Mouse (Mus musculus) urinary bladder, adult 18-20 months (tissue): Measurements from ENCODE around the gene Gm38394.
"Not testable (repeated sequence)": the region's sequence is repeated elsewhere in the genome, so short reads cannot be mapped to it uniquely, and the experiment has no call there.

Source experiments
- DNase-seq, 2 experiments: peaks; one replicate each; pipeline ENCODE4 v3.0.0; 2022; ENCODE audit warnings: low spot score in 2 of 2, mixed read lengths in 2 of 2

Gm38394 gene

DNA sequence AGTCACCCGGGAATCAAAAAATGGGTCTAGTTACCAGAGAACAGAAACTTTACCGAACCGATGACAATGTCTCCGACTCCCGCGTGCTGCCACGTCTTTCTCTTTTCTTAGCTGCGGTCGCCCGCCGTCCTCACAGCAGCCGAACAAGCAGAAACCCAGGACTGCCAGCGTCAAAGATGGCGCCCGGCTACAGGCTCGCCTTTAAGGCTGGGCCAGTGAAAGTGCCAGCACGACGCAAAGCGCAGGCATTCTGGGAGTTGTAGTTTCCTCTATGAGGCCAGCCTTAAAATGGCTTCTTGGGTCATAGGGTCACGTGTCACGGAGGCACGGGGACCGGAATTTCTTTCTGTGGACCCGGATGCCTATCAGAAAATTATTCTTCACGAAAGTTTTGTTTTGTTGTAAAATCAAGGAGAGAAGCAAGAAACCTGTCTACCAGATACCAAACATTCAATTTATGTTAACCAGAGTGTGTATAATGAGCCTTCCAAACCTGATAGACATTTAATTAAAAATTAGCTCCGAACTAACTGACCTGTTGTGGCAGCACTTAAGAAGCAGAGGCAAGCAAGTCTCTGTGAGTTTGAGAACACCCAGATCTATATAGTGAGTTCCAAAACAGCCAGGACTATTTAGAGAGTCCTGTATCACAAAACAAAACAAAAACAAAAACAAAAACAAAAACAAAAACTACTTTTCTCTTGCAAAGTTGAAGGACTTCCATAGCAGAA lies at the start of gene Gm38394:
Gm38394 (minus strand) TSS at position 116 of the 731 bp plus-strand sequence.
- peak; percentile 86 to 89 for DNase-seq

DNA sequence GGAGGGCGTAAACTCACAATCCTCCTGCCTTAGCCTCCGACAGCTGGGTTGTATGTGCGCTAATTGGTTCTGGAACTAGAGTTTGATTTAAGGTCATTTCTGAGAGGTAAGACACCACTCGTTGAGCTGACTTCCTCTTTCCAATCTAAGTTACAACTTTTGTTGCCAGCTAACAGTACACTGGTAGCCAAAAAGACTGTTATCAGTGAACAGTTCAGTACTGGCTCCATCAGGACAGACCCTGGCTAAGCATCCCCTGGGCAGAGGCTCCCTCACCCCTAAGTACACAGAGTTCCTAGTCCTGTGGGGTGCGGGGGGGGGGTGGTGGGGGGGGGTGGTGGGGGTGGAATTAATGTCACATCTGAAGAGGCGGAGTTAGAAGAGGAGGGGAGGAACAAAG lies 49.8 kb upstream of the Gm38394 start:
- DNase-seq: no peak

DNA sequence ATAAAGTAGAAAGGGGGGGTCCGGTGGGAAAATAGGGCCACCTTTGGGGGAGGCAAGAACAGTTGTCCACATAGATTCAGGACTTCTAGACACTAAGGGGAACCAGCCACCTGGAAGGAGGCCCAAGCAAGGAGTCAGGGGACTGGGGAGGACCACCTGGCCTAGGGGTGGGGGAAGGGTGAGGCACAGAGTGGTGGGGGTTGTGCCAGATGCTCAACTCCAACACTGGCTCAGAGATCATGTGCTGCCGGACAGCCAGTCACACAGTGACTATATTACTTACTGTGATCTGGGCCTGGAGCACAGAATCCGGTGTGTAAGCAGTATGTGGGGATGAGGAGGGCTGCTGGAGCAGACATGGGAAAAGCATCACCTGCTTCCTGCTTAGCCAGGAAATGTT lies 48.2 kb upstream of the Gm38394 start:
- DNase-seq: no peak

DNA sequence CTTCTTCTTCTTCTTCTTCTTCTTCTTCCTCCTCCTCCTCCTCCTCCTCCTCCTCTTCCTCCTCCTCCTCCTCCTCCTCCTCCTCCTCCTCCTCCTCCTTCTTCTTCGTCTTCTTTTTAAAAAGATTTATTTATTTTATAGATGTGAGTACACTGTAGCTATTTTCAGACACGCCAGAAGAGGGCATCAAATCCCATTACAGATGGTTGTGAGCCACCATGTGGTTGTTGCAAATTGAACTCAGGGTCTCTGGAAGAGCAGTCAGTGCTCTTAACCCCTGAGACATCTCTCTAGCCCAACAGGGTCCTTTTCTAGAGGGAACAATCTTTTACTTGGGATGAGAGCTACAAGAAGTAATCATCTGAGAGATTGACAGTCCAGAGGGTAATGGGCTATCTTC lies 40.7 kb upstream of the Gm38394 start:
- DNase-seq: not testable (repeated sequence)

DNA sequence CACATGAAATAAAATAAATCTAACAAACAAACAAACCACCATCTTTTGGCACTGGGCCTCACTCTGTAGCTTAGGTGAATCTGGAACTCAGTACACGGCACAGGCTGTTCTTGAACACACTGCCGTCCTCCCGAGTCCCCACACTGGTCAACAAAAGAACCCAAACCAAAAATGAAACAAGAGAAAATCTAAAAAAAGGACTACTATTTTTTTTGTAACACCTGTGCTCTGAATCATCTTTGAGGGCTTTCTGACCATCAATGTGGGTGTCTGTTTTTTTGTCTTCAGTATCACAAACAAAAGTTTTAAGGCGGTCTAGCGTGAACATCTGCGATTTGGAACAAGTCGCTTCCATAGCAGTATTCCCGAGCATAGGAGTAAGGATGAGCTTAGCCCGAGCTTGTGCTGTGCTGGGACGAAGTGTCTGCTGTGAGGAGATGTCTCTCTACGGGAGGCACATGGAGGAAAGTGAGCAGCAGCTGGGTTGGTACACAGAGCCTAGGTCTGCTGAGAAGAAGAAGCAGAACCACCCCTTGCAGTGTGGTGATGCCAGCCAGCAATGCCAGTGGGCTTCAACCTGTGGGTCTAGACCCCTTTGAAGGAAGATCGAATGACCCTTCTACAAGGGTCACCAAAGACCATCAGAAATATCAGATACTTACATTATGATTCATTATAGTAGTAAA lies 37.0 kb upstream of the Gm38394 start:
- no peak for DNase-seq

DNA sequence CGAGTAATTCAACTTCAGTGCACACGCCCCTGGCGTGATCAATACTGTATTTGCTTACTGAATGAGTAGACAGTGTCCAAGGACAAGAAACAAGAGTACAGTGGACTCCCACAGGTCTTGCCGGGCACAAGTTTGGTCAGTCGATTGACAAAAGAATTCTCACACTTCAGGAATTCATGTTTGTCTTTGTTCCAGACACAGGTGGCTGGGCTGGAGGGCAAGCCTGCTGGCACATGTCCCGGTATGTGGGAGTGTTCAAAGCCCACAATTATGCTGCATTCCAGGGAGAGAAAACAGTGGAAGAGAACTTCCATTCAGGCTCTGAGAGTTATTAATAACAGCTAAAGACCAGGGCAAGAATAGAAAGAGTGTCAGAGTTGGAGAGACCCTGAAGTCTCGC lies 34.8 kb upstream of the Gm38394 start:
- DNase-seq: peak; percentile 38 to 55

DNA sequence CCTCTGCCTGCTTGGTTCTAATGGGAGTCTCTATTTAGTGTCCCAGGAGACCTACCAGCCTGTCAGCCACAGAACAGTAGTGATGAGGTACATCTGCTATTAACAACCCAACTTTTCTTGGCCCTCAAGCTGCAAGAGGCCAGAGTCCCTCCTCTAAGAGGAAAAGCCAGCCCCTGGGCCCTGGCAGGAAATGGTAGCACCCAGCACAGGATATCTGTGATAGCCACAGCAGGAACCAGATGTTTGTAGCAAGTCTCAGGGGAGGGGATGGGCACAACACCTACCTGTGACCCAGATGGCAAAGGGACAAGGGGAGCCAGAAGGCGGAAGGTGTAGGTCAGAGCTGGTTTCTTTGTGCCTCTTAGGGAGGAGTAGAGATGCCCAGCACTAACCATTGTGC lies 33.8 kb upstream of the Gm38394 start:
- DNase-seq: no peak

DNA sequence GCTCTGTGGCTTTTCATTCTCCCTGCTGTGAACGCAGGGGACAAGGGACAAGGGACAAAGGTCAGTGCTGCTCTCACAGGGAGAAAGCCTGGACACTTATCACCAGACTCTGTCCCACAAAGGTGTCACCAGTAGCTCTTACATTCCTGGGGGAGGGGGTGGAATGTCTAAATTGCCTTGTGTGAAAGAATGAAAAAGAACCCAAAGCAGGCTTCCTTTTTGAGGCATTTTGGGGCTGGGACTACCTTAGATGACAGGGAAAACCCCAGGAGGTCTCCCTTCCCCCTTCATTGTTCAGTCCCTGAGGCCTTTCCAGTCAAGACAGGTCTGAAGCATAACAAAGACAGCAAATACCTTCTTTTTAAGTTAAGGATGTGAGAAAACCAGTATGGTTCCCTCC lies 33.2 kb upstream of the Gm38394 start:
- no peak for DNase-seq

DNA sequence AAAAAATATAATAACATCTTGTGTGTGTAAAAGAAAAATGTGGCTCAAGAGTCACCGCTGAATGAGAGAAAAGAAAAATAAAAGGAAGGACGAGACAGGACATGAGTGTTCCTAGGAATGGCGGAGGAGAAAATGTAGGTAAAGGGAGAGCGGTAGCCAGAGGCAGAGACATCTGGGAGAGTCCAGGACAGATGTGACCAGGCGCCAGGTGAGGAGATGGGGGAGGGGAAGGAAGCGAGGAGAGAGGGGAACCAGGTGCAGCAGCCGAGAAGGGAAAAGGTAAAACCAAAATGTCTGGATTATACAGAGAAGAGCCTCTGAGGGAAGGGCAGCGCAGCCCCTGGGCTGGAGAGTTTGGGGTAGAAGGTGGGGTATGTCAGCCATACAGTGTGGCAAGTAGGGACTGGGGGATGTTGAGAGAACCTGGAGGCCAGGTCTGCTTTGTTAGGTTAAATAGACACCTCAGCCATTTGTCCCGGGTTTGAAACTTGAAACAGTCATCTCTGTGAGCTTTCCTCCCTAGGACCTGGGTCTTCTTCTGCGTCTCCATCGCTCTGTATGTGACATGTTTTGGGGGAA lies 32.5 kb upstream of the Gm38394 start:
- DNase-seq: no peak

DNA sequence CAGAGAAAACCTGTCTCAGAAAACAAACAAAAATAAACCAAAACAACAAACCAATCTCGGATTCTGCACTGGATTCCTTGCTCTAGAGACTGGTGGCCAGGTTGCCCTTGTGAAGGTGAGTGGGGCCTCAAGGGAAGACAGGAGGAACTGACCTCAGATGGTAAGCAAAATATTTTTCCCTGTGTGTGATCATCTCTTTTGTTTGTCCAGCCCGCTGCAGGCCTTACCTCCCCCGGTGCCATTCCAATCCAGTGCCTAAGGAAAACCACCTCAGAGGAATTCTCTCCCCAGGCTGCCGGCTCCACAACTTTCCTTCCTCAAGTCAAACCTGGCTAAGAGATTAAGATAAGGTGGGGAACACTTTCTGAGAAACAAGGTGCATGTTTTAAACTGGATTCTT lies 31.1 kb upstream of the Gm38394 start:
- no peak for DNase-seq

DNA sequence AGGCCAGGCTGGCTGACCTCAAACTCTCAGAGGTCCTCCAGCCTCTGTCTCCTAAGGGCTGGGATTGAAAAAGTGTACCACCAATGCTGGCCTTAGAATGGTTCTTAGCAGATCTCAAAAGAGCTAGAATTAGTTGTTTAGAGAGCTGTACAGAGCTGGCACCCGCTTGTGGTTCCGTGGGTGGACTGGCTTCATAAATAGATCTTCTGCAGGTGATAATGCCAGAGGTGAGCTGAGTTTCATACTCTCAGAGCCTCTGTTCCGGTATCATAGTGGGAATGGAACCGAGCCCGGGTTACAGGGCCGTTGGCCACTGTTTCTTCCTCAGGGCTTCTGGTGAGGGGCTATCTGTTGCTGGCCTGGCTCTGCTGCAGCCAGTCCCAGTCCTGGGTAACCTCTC lies 29.9 kb upstream of the Gm38394 start:
- DNase-seq: no peak

DNA sequence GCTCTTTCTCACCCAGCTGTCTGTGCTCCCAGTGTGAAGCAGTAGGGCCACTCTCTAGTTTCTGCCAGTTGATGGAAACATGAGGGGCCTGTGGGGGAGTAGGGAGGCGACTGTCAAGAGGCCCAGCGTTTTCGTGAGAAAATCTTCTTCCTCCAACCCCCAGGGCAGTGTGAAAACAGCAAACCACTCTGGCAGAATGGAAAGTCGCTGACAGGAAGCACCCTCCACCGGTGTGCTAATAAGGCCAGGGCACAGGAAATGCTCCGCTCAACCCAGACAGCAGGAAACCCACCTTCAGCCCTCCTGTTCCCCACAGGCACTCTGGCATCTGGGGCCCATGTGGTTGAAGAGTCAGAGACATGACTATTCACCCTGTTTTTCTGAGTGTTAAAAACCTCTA lies 28.8 kb upstream of the Gm38394 start, which contains the start of gene Lax1:
Lax1 (minus strand) TSS at position 212 of the 400 bp plus-strand sequence.
- no peak for DNase-seq

DNA sequence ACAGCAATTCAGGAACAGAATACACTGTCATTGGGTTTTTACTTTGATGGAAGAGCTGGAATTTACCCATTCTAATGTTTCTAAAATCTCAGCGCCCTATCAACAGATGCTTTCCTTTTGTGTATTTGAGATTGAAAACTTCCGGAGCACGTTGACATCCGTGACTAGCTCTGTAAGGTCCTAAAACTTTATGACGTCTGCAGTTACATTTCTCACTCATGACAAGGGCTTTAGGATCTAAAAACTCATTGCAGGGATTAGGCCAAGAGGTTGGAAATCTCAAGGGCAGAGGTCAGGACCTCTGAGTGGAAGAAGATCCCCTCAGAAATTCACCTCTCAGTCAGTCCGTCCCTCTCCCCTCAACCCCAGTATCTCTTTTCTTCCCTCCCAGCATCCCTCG lies 27.2 kb upstream of the Gm38394 start:
- DNase-seq: no peak

DNA sequence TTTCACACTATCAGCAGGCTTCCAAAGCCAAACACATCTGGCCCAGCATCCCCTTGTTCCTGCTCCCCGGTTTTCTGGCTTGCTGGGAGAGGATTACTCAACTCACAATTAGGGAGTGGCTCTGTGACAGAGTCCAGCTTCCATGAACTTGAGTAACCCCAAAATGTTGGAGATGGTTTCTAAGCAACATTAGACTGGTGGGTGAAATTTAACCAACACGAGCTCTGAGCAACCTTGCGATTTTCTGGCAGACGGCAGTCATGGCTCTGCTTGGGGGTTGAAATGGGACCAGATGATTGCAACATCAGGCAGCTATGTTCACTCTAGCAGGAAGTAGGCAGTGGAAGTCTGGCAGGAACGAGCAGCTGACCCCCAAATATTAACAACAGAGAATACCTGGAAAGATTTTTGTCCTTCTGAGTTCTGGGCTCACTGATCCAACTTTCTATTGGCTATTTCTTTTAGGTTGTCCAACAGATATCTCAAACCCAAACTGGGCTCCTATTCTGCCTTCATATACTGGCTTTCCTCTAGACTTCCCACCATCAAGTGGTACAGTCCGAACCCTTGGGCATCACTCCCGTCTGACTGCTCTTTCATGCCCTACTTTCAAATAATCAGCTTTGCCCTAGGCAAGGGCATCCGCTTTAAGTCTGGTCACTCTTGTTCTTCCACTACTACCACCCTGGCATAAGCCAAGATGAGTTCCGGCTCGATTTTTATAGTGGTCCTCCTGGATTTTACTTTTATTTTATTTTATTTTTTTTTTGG lies 24.8 kb upstream of the Gm38394 start:
- peak in 1 of 2 experiments; percentile 75 for DNase-seq

DNA sequence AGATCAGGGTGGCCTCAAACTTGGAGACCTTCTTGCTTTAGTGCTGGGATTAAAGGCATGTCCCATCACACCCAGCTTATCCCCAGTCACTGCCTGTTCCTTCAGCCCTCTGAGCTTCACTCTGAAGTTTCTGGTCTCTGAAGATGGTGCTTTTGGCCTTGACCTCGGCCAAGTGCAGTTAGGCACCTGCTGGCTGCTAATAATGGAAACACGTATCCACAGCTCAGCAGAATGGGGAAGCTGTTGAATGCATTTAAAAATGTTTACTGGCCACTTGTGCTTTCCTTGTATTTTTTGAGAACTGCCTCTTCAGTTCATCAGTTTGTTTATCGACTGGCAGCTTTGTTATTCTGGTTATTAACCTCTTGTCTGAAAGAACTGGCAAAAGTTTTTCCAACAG lies 10.7 kb upstream of the Gm38394 start:
- DNase-seq: no peak

DNA sequence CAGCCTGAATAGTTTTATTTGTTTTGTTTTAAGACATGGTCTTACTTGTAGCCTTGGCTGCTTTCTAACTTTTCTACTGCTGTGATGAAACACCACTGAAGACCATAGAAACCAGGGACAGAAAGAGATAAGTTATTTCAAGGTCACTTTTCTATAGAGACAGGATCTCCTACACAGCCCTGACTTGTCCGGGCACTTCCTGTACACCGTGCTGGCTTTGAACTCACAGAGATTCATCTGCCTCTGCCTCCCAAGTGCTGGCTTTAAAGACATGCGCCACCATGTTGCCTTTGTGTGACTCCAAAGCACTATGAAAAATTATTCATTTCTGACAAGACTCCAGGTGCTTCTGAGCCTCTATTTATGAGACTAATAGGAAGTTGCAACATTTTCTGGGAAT lies 10.1 kb upstream of the Gm38394 start:
- no peak for DNase-seq

DNA sequence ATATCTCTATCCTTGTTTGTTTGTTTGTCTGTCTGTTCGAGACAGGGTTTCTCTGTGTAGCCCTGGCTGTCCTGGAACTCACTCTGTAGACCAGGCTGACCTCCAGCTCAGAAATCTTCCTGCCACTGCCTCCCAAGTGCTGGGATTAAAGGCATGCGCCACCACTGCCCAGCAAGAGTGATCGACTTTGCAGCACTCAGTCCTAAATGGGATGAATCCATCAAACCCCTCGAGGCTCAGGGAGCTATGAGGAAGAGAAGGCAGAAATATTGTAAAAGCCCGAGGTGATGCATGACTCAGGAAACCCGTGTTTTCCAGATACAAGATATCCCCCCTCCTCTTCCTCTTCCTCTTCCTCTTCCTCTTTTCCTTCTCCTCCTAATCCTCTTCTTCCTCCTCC lies 9.7 kb upstream of the Gm38394 start:
- DNase-seq: no peak

DNA sequence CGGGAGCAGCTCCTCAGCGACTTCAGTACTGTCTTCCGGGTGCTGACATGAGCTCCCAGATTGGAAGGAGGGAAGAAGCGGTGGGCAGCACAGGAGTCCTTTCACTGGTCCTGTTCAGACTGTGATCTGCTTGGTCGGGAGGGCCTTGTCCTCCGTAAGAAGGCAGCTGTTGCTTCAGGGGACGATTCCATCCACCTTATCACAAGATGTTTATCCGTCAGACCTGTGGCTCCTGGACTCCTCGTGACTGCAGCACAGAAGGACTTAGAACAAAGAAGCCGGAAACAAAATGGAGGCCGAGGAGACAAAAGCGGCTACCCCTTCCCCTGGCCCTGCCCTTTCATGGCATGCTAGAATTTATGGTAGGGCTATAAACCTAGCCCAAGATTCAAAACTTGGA lies 9.1 kb upstream of the Gm38394 start:
- no peak for DNase-seq

DNA sequence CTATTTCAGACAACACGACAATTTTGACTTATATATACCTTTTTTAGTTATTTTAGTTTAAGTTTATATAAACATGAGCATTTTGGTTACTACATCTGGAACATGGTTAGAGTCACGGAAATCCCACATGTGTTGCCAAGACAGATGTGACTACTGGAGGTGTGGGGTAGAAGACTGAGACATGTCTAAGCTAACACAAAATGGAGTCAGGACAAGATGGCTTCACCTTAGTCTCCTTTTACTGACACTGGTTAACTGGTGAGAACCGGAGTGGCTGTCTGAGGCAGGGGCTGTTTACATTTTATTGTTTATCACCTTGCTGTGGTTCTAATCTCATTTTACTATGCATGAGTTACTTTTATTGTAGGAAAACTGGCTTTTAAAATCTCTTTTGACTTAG lies 7.5 kb upstream of the Gm38394 start:
- no peak for DNase-seq

DNA sequence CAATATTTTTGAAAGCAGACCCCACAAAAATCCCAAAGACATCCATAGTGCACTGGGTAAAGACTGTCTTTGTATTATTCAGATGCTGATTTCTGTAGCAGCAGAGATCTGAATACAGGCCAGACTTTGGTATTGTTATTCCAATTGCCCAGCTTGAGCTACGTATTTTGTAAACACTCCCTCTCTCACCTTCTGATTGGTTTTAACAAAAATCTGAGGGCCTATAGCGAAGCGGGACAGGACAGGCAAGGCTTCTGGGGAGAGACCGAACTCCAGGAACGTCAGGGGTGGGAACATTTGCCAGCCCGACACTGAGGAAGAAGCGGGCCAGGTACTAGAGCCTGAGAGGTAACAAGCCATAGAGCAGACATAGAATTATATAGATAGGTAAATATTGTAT lies 6.6 kb upstream of the Gm38394 start:
- DNase-seq: no peak

DNA sequence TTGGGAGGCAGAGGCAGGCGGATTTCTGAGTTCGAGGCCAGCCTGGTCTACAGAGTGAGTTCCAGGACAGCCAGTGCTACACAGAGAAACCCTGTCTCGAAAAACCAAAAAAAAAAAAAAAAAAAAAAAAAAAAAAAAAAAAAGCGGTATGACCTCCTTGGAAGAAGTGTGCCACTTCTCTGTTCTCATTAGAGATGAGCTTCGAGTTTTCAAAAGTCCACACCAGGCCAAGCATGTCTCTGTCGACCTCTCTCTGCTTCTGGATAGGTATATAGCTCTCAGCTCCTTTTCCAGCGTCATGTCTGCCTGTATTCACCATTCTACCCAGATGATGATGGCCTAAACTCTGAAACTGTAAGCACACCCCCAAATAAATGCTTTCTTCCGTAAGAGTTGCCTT lies 4.6 kb upstream of the Gm38394 start:
- not testable (repeated sequence) for DNase-seq

DNA sequence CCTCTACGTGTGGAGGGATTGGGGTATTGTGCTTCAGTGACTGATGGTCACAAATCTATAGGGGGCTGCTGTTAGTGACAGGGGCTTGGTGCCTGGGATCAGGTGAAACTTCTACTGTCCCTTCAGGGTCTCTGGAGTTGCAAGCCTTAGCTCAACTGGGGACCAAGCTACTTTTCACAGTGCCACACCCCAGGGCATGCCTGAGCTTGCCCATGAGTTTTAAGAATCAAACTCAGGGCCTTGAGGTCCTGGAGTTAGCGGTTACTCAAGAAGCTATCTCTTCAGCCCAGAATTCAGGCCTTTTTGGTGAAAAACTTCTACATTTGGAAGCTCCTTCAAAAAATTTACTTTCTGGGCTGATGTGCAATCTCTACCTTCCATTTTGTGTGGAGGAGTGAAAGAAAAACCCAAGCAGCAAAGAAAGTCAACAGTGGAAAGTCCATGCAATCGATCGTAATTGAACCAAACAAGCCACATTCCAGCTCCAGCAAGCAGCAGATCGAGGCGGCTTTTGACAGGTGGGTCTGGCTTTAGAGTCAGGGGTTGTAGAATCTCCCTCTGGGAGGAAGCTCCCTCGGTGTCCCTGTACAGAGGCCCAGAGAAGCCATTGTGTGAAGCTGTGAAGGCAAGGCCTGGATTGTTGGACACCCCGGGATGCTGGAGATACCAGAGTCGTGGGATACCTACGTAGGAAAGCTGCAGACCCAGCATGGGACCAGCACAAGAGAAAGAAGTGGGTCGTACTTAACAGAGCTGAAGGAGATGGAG lies 3.3 kb upstream of the Gm38394 start:
- DNase-seq: no peak
